Mouse (Mus musculus) large intestine, adult 2 months (tissue): ENCODE data around the gene 3110021N24Rik. TPM values are rescaled to one million over a fixed set of nuclear protein-coding genes. Genes with fewer than 3 reads are reported as not detected.
"Not testable (repeated sequence)": the region's sequence is repeated elsewhere in the genome, so short reads cannot be mapped to it uniquely, and the experiment has no call there.

Experiments used
- DNase-seq: peaks from one replicate; pipeline ENCODE4 v3.0.0-alpha.2; 2012; ENCODE audit warnings: low read depth, low spot score
- WGBS: fragments of 180-500 bp; shearing (Covaris S2); methylation state at CpG from one replicate; pipeline ENCODE4 v1.1.7; 2018; 5-methylcytosine and 5-hydroxymethylcytosine counted together
- polyA plus RNA-seq: library from polyadenylated mRNA; depleted of rRNA; stranded (reverse); fragments of >200 nt; gene quantifications from 2 replicates; pipeline ENCODE4 v1.2.3, GENCODE M21; 2012; rRNA removed

Gene 3110021N24Rik
- polyA plus RNA-seq = 0.04 and 0.14 TPM in 2 replicates

- 88% methylated on average over 5 of the region's 5 CpGs for WGBS
- DNase-seq = no peak
Observed at GRCm38 (mm10) chr4:108719349-108719748, at the start of gene 3110021N24Rik. Gene 3110021N24Rik, plus strand, starts transcription at chr4:108719649.

GRCm38 (mm10) chr4:108686156-108686555 lies 33.3 kb upstream of the 3110021N24Rik start:
- 78% methylated on average over 3 of the region's 3 CpGs for WGBS
- DNase-seq = no peak

- not testable (repeated sequence) for DNase-seq
- 95% methylated on average over 6 of the region's 7 CpGs for WGBS
Observed at GRCm38 (mm10) chr4:108687098-108687497, 32.4 kb upstream of the 3110021N24Rik start.

GRCm38 (mm10) chr4:108690479-108690878 lies 29.0 kb upstream of the 3110021N24Rik start:
- WGBS = 95% methylated on average over 3 of the region's 3 CpGs

GRCm38 (mm10) chr4:108691469-108691868 lies 28.0 kb upstream of the 3110021N24Rik start:
- no peak for DNase-seq

More at GRCm38 (mm10) chr4:108690479-108690878, 29.0 kb upstream of the 3110021N24Rik start:
- no peak for DNase-seq

GRCm38 (mm10) chr4:108696934-108697333 lies 22.5 kb upstream of the 3110021N24Rik start:
- WGBS = 52% methylated on average over 3 of the region's 3 CpGs
- DNase-seq = peak; percentile 28

- no peak for DNase-seq
- WGBS = 64% methylated on average over 5 of the region's 5 CpGs
Observed at GRCm38 (mm10) chr4:108708209-108708608, 11.2 kb upstream of the 3110021N24Rik start.

- WGBS = 45% methylated on average over 3 of the region's 3 CpGs
- no peak for DNase-seq
Observed at GRCm38 (mm10) chr4:108721245-108721784, 1.9 kb downstream of the 3110021N24Rik start.

- 66% methylated on average over 2 of the region's 2 CpGs for WGBS
- no peak for DNase-seq
Observed at GRCm38 (mm10) chr4:108724102-108724501, 4.7 kb downstream of the 3110021N24Rik start.

- 21% methylated on average over 1 of the region's 1 CpGs for WGBS
- DNase-seq = no peak
Observed at GRCm38 (mm10) chr4:108730450-108730849, 11.0 kb downstream of the 3110021N24Rik start.

GRCm38 (mm10) chr4:108731582-108731981 lies 12.1 kb downstream of the 3110021N24Rik start:
- no peak for DNase-seq
- WGBS = 73% methylated on average over 3 of the region's 3 CpGs

- no peak for DNase-seq
- 72% methylated on average over 3 of the region's 3 CpGs for WGBS
Observed at GRCm38 (mm10) chr4:108746160-108746873, 26.9 kb downstream of the 3110021N24Rik start.

GRCm38 (mm10) chr4:108759583-108759982 lies 40.1 kb downstream of the 3110021N24Rik start:
- 47% methylated on average over 3 of the region's 3 CpGs for WGBS

GRCm38 (mm10) chr4:108768527-108768926 lies 49.1 kb downstream of the 3110021N24Rik start:
- DNase-seq = no peak

More at GRCm38 (mm10) chr4:108759583-108759982, 40.1 kb downstream of the 3110021N24Rik start:
- peak; percentile 48 for DNase-seq

- DNase-seq = no peak
- WGBS = 2% methylated on average over 7 of the region's 7 CpGs
Observed at GRCm38 (mm10) chr4:108779763-108780056, 60.3 kb downstream of the 3110021N24Rik start.

- DNase-seq = no peak
- WGBS = under 1% methylated on average over 111 of the region's 111 CpGs
Observed at GRCm38 (mm10) chr4:108780057-108780863, 60.8 kb downstream of the 3110021N24Rik start, which contains the start of gene Zfyve9. Gene Zfyve9, minus strand, starts transcription at chr4:108780798.

GRCm38 (mm10) chr4:108780864-108781205 lies 61.4 kb downstream of the 3110021N24Rik start:
- no peak for DNase-seq
- WGBS = under 1% methylated on average over 18 of the region's 20 CpGs

- WGBS = 46% methylated on average over 3 of the region's 3 CpGs
- no peak for DNase-seq
Observed at GRCm38 (mm10) chr4:108781596-108781995, 62.1 kb downstream of the 3110021N24Rik start.

GRCm38 (mm10) chr4:108782421-108783085 lies 63.1 kb downstream of the 3110021N24Rik start:
- no peak for DNase-seq
- 49% methylated on average over 8 of the region's 8 CpGs for WGBS
